Mouse (Mus musculus): ENCODE data around the gene Gatad2b. TPM values are rescaled to one million over a fixed set of nuclear protein-coding genes. Genes with fewer than 3 reads are reported as not detected.

Gatad2b gene
- polyA plus RNA-seq, 1 experiment from 2014 or later: 5.1 TPM

GRCm38 (mm10) chr3:90389511-90390490 is 96.8 kb downstream of the Gatad2b start, which contains the start of gene Slc27a3:
TSS of gene Slc27a3 (minus strand) at chr3:90389938.
- H3K36me3 ChIP-seq: peaks cover 44% of the 10 kb centered on the region
- H3K4me2 ChIP-seq: peak within 1 kb of the TSS; percentile 74
- peak; percentile 35; the same call in 1 of the 2 replicates for ATAC-seq
- H3K9me3 ChIP-seq (replicated peaks): no peaks in the 10 kb centered on the region
- H3K4me3 ChIP-seq: peak within 1 kb of the TSS; percentile 55
- H3K27me3 ChIP-seq (replicated peaks): peaks cover 43% of the 10 kb centered on the region
- peak within 1 kb of the TSS; percentile 8; the same call in 1 of the 2 replicates for H3K9ac ChIP-seq
- 4% methylated on average over 55 of the region's 55 CpGs for WGBS (ENCODE audit: insufficient replicate concordance)
- peaks cover 23% of the 10 kb centered on the region for H3K4me1 ChIP-seq
- H3K27ac ChIP-seq: no peak within 1 kb of the TSS

DNA sequence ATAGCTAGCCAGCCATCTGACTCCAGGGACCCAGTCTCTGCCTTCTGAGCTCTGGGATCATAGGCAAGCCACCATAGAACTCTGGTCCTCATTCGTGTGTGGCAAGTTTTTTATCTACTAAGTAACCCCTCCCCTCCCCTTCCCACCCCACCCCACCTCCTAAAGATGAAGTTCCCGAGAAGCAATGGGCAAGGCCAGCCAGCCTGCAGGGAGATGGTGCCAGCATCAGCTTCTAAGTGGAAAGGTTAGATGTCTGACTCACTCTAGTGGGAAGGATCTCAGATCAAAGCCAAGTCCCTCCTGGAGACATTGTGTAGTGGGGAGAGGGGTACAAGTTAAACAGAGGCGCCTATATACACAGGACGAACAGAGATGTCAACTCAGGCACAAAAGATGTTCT is 98.0 kb downstream of the Gatad2b start:
- H3K4me2 ChIP-seq: no peak overlapping the region
- H3K4me3 ChIP-seq: no peak overlapping the region
- no peak overlapping the region for H3K27ac ChIP-seq
- H3K27me3 ChIP-seq (replicated peaks): peaks cover 43% of the 10 kb centered on the region
- H3K9ac ChIP-seq: no peak overlapping the region
- peaks cover 18% of the 10 kb centered on the region for H3K4me1 ChIP-seq
- no peaks in the 10 kb centered on the region for H3K9me3 ChIP-seq (replicated peaks)
- H3K36me3 ChIP-seq: peaks cover 56% of the 10 kb centered on the region
- no peak for ATAC-seq
- 66% methylated on average over 4 of the region's 4 CpGs for whole genome bisulfite sequencing (ENCODE audit: insufficient replicate concordance)

GRCm38 (mm10) chr3:90391941-90392340 is 99.0 kb downstream of the Gatad2b start:
- Histone ChIP-seq H3K9me3 (replicated peaks) (no peaks in the 10 kb centered on the region), H3K9ac (no peak overlapping the region), H3K4me3 (no peak overlapping the region), H3K36me3 (peaks cover 62% of the 10 kb centered on the region), H3K27ac (no peak overlapping the region), H3K4me2 (no peak overlapping the region), H3K27me3 (replicated peaks) (peaks cover 41% of the 10 kb centered on the region), H3K4me1 (peaks cover 18% of the 10 kb centered on the region)
- 80% methylated on average over 8 of the region's 8 CpGs for WGBS (ENCODE audit: insufficient replicate concordance)
- ATAC-seq: no peak

DNA sequence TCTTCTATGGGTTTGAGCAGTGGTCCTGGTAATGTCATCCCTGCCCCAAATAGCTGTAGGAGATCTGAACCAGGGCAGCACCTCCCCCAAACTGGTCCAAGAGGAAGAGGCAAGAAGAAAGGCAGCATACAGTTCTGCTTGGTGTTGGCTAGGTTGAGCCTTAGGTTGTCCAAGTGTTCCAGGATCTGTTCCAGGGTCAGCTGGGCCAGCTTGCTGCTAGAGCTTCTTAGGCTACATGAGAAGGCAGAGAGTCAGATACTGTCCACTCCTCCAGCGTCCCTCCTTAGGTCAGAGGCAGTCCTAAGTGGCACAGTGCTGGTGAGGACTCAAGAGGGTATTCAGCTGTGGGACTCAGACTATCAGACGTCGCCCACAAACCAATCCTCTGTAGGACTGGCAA is 99.7 kb downstream of the Gatad2b start:
- peaks cover 69% of the 10 kb centered on the region for H3K36me3 ChIP-seq
- WGBS (ENCODE audit: insufficient replicate concordance): 78% methylated on average over 3 of the region's 3 CpGs
- ATAC-seq: no peak

DNA sequence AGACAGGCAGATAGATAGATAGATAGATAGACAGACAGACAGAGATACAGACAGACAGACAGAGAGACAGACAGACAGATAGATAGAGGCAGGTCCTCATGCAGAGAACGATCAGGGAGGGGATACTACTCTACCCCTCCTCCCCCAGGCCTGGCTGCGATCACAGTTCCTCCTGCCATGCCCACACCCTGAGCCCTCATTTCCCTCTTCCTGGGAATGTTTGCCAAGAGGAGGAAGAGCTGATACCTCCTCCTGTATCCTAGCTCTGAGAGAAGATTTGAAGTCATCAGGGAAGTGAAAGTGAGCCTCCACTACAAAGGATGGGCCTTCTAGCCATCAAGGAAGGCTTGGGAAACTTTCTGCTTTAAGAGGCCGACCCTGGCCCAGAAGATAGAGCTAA is 102.7 kb downstream of the Gatad2b start:
- Histone ChIP-seq H3K36me3 (peaks cover 96% of the 10 kb centered on the region), H3K9me3 (replicated peaks) (no peaks in the 10 kb centered on the region), H3K9ac (no peak overlapping the region), H3K27ac (no peak overlapping the region), H3K4me1 (no peaks in the 10 kb centered on the region), H3K4me2 (no peak overlapping the region), H3K4me3 (no peak overlapping the region), H3K27me3 (replicated peaks) (peaks cover 5% of the 10 kb centered on the region)
- 71% methylated on average over 3 of the region's 3 CpGs for WGBS (ENCODE audit: insufficient replicate concordance)
- no peak for ATAC-seq

More for the DNA sequence above, 99.7 kb downstream of the Gatad2b start:
- no peak overlapping the region for H3K4me2 ChIP-seq
- H3K4me1 ChIP-seq: peaks cover 18% of the 10 kb centered on the region
- no peak overlapping the region for H3K9ac ChIP-seq
- no peaks in the 10 kb centered on the region for H3K9me3 ChIP-seq (replicated peaks)
- H3K27me3 ChIP-seq (replicated peaks): peaks cover 34% of the 10 kb centered on the region
- H3K4me3 ChIP-seq: no peak overlapping the region
- H3K27ac ChIP-seq: no peak overlapping the region

DNA sequence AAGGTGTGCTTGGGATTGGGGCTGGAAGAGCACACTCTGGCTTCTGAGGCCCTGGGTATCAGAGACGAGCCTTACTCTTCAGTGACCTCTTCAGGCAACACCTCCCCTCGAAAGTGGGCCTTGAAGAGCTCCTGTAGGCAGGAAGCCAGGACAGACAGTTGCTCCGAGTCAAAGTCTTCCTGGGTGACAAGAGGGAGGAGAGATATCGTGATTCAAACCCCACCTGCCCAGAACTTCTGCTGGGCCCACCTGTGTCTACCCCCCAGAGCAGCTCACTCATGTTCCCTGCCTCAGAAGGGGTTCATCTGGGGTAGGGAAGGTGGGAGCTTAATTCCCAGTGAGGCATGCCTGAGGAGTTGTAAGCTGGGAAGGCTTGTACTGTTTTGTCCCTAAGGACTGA is 108.0 kb downstream of the Gatad2b start:
- WGBS (ENCODE audit: insufficient replicate concordance): 64% methylated on average over 4 of the region's 4 CpGs
- Histone ChIP-seq H3K4me2 (no peak overlapping the region), H3K9ac (no peak overlapping the region), H3K36me3 (peaks cover 98% of the 10 kb centered on the region), H3K4me1 (no peaks in the 10 kb centered on the region), H3K9me3 (replicated peaks) (no peaks in the 10 kb centered on the region), H3K4me3 (no peak overlapping the region), H3K27ac (no peak overlapping the region), H3K27me3 (replicated peaks) (no peaks in the 10 kb centered on the region)
- ATAC-seq: no peak

DNA sequence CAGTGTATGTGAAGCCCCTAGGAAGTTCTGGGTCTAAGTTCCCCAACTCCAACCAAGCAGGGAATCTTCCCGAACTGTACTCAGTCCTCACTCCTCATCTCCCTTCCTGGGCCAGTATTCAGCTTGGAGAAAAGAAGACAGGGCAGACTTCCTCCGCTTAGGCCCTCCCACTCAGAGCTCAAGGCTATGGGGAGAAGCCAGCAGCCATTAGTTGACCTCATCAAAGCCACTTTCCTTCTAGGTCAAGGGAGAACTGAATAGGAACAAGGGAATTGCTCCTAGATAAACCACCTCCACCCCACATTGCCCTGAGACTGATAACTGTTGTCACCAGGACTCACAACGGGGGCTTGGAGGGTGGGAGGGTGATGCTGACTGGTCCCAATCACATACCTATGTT is 111.1 kb downstream of the Gatad2b start:
- peaks cover 100% of the 10 kb centered on the region for H3K36me3 ChIP-seq
- H3K4me2 ChIP-seq: no peak overlapping the region
- H3K9ac ChIP-seq: no peak overlapping the region
- WGBS (ENCODE audit: insufficient replicate concordance): 71% methylated on average over 3 of the region's 3 CpGs
- no peaks in the 10 kb centered on the region for H3K4me1 ChIP-seq
- no peak overlapping the region for H3K4me3 ChIP-seq
- H3K27me3 ChIP-seq (replicated peaks): no peaks in the 10 kb centered on the region
- no peak for ATAC-seq
- H3K9me3 ChIP-seq (replicated peaks): no peaks in the 10 kb centered on the region
- H3K27ac ChIP-seq: no peak overlapping the region

- H3K4me2 ChIP-seq: no peak overlapping the region
- 80% methylated on average over 4 of the region's 4 CpGs for WGBS (ENCODE audit: insufficient replicate concordance)
- no peak overlapping the region for H3K9ac ChIP-seq
- no peaks in the 10 kb centered on the region for H3K9me3 ChIP-seq (replicated peaks)
- no peak overlapping the region for H3K4me3 ChIP-seq
- no peaks in the 10 kb centered on the region for H3K4me1 ChIP-seq
- H3K27me3 ChIP-seq (replicated peaks): no peaks in the 10 kb centered on the region
- no peak overlapping the region for H3K27ac ChIP-seq
- no peak for ATAC-seq
- H3K36me3 ChIP-seq: peaks cover 100% of the 10 kb centered on the region
These were observed 111.6 kb downstream of the Gatad2b start for GRCm38 (mm10) chr3:90404609-90405008.

GRCm38 (mm10) chr3:90406414-90406813 is 113.4 kb downstream of the Gatad2b start:
- WGBS (ENCODE audit: insufficient replicate concordance): 92% methylated on average over 5 of the region's 5 CpGs

GRCm38 (mm10) chr3:90408721-90409120 is 115.7 kb downstream of the Gatad2b start:
- 0 out of 2 replicates have a peak, but pooled peaks cover 4% of the 10 kb centered on the region for H3K4me1 ChIP-seq
- WGBS (ENCODE audit: insufficient replicate concordance): 67% methylated on average over 3 of the region's 3 CpGs
- no peak for ATAC-seq
- H3K9me3 ChIP-seq (replicated peaks): no peaks in the 10 kb centered on the region
- H3K36me3 ChIP-seq: peaks cover 99% of the 10 kb centered on the region
- no peaks in the 10 kb centered on the region for H3K27me3 ChIP-seq (replicated peaks)
- no peak overlapping the region for H3K9ac ChIP-seq
- no peak overlapping the region for H3K4me3 ChIP-seq
- no peak overlapping the region for H3K27ac ChIP-seq
- H3K4me2 ChIP-seq: no peak overlapping the region

More at GRCm38 (mm10) chr3:90406414-90406813, 113.4 kb downstream of the Gatad2b start:
- Histone ChIP-seq H3K9ac (no peak overlapping the region), H3K36me3 (peaks cover 100% of the 10 kb centered on the region), H3K9me3 (replicated peaks) (no peaks in the 10 kb centered on the region), H3K27me3 (replicated peaks) (no peaks in the 10 kb centered on the region), H3K4me1 (no peaks in the 10 kb centered on the region), H3K27ac (no peak overlapping the region), H3K4me3 (no peak overlapping the region), H3K4me2 (no peak overlapping the region)
- no peak for ATAC-seq

DNA sequence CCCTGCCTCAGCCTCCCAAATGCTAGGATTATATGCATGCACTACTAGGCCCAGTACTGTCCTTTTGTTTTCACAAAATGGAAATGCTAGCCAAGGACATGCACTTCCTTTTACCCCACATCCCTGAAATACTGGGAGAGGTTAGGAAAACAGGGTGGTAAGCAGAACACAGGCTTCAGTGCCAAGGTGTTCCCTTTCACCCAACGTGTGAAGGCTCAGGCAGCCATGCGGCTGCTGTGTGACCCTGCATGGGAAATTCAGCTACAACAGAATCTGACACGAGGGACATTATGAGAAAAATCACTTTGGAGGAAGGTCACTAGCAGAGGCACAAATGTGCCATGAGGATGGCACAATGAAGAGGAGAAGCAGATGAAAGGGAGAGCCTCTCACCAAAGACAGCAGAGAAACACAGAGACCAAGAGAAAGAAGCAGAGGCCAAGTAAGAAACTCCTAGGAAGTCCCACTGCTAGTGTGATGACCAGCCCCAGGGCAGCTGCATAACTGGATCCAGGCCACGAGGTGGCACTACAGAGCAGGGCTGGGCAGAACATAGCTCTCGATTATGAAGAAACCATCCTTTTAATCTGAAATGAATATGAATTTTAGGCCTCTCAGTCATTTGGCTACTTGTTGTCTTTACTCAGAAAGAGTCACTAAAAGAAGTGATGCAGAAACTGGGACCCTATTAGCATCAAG is 119.5 kb downstream of the Gatad2b start:
- Histone ChIP-seq H3K36me3 (peaks cover 99% of the 10 kb centered on the region), H3K27me3 (replicated peaks) (no peaks in the 10 kb centered on the region), H3K9ac (no peak overlapping the region), H3K9me3 (replicated peaks) (no peaks in the 10 kb centered on the region), H3K4me2 (no peak overlapping the region), H3K27ac (no peak overlapping the region), H3K4me1 (0 out of 2 replicates have a peak, but pooled peaks cover 4% of the 10 kb centered on the region), H3K4me3 (no peak overlapping the region)
- WGBS (ENCODE audit: insufficient replicate concordance): 43% methylated on average over 5 of the region's 5 CpGs
- ATAC-seq: no peak

DNA sequence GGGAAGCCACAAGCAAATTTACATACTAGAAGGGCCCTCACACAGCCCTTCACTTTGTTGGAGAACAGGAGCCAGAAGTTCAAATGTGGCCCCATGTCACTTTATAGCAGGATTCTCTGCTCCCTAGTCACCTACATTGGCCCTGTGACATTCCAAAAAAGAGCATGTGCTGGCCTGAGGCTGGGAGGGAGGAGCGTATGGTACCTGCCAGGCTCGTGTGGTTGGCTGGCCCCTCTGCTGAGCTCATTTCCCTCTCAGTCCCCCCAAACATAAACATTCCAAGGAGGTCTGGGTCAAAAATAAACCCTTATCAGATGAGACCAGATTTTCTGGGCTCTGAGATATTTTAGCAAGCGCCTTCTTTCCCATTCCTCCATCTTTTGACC is 120.0 kb downstream of the Gatad2b start:
- 63% methylated on average over 3 of the region's 3 CpGs for WGBS (ENCODE audit: insufficient replicate concordance)
- H3K4me2 ChIP-seq: no peak overlapping the region
- H3K36me3 ChIP-seq: peaks cover 99% of the 10 kb centered on the region

More for the DNA sequence above, 120.0 kb downstream of the Gatad2b start:
- Histone ChIP-seq H3K27me3 (replicated peaks) (no peaks in the 10 kb centered on the region), H3K9me3 (replicated peaks) (no peaks in the 10 kb centered on the region), H3K27ac (no peak overlapping the region), H3K4me3 (no peak overlapping the region), H3K9ac (no peak overlapping the region), H3K4me1 (0 out of 2 replicates have a peak, but pooled peaks cover 4% of the 10 kb centered on the region)
- no peak for ATAC-seq

Measured in liver, embryonic 12.5 days (tissue).